In genomic region chr16:45810155-45810554, GRCm38 (mm10) we compare ENCODE assay signal across 8 mouse cellular contexts.
DNase-seq lines count a peak whose midpoint lies in the region; ATAC-seq and TF ChIP-seq lines count a peak whose summit lies in the region.
"Had no signal": no experiment of that assay in that cellular context is flagged by ENCODE, and none has a peak within 500 bp of the region (broad histone marks: within the 10 kb centered on the region; RNA-seq: fewer than 3 reads in every experiment).

No protein-coding gene starts in this region.

- no peaks in the 10 kb centered on the region for H3K27me3 ChIP-seq in embryonic facial prominence, embryonic 14.5 days (replicated peaks; ENCODE audit: control insufficient read depth, insufficient read depth, low read length)
- no peaks in the 10 kb centered on the region for H3K27me3 ChIP-seq in intestine, postnatal 0 days (replicated peaks; ENCODE audit: control insufficient read depth, insufficient read depth, low read length)

- peak; percentile 70 for DNase-seq in adrenal gland, postnatal 10 days
- peak; percentile 64 for DNase-seq in embryonic facial prominence, embryonic 14.5 days (ENCODE audit: low spot score)
- DNase-seq in lung, postnatal 36 days: peak; percentile 70
- DNase-seq in frontal cortex, postnatal 25 days (ENCODE audit: low spot score in 2 of 2): no peak
- DNase-seq in c-Kit-positive CD71-positive TER-119-positive erythroid progenitor cells, embryonic 14.5 days (ENCODE audit: low spot score): no peak

- no peak overlapping the region for H3K4me3 ChIP-seq in embryonic facial prominence, embryonic 14.5 days (ENCODE audit: low read depth, low read length)
- H3K4me3 ChIP-seq in intestine, postnatal 0 days (ENCODE audit: low read depth, low read length): no peak overlapping the region

- ATAC-seq in embryonic facial prominence, embryonic 14.5 days (ENCODE audit: low read depth): 0 out of 2 replicates have a peak, but pooled peaks have one; percentile 41
- peak; percentile 98 for ATAC-seq in intestine, postnatal 0 days
- ATAC-seq in erythroid progenitor cell, adult 5-6 weeks (replicated peaks; ENCODE audit: low FRiP score, poor library complexity, severe bottlenecking): no peak

- no peak overlapping the region for H3K9ac ChIP-seq in embryonic facial prominence, embryonic 14.5 days (ENCODE audit: low read depth, low read length)
- H3K9ac ChIP-seq in intestine, postnatal 0 days (ENCODE audit: low read depth, low read length): no peak overlapping the region

- no peaks in the 10 kb centered on the region for H3K9me3 ChIP-seq in embryonic facial prominence, embryonic 14.5 days (ENCODE audit: control insufficient read depth, low read length)
- no peaks in the 10 kb centered on the region for H3K9me3 ChIP-seq in intestine, postnatal 0 days (ENCODE audit: control insufficient read depth)

- 55% methylated on average over 2 of the region's 2 CpGs for WGBS in embryonic facial prominence, embryonic 14.5 days
- WGBS in intestine, postnatal 0 days: 26% methylated on average over 2 of the region's 2 CpGs

- H3K27ac ChIP-seq in embryonic facial prominence, embryonic 14.5 days (replicated peaks; ENCODE audit: low read depth, low read length): peak overlapping the region; percentile 55; the same call in 1 of the 2 replicates
- peak overlapping the region; percentile 24; the same call in 1 of the 2 replicates for H3K27ac ChIP-seq in intestine, postnatal 0 days (ENCODE audit: low read depth, low read length)
- H3K27ac ChIP-seq: macrophage had no signal

- TF ChIP-seq CTCF in intestine, postnatal 0 days (IDR thresholded peaks at IDR 0.05; ENCODE audit: low read depth): no peak

- H3K4me2 ChIP-seq in embryonic facial prominence, embryonic 14.5 days (ENCODE audit: low read depth, low read length): no peak overlapping the region
- no peak overlapping the region for H3K4me2 ChIP-seq in intestine, postnatal 0 days (replicated peaks; ENCODE audit: low read depth)

- peaks cover 18% of the 10 kb centered on the region for H3K4me1 ChIP-seq in embryonic facial prominence, embryonic 14.5 days (ENCODE audit: control insufficient read depth, insufficient read depth, low read length)
- no peaks in the 10 kb centered on the region for H3K4me1 ChIP-seq in intestine, postnatal 0 days (replicated peaks; ENCODE audit: control insufficient read depth, insufficient read depth, low read length)

- peaks cover 29% of the 10 kb centered on the region for H3K36me3 ChIP-seq in embryonic facial prominence, embryonic 14.5 days (ENCODE audit: control insufficient read depth, insufficient read depth, low read length)
- H3K36me3 ChIP-seq in intestine, postnatal 0 days (ENCODE audit: control insufficient read depth, insufficient read depth): peaks cover 18% of the 10 kb centered on the region; the same call in 1 of the 2 replicates

Comparison
In these comparisons a context has a peak if more than half of its experiments do, and no peak if none do; other contexts are left out.
1. DNase-seq: peak in adrenal gland, postnatal 10 days (single experiment), embryonic facial prominence, embryonic 14.5 days (single experiment) and lung, postnatal 36 days (single experiment); none in frontal cortex, postnatal 25 days (0 of 2) and c-Kit-positive CD71-positive TER-119-positive erythroid progenitor cells, embryonic 14.5 days (single experiment).